Mouse (Mus musculus) fat pad, adult 2 months (tissue): ENCODE data around the gene Klhl41.

Experiments used
- DNase-seq: peaks from one replicate; pipeline ENCODE4 v3.0.0-alpha.2; 2011; ENCODE audit warnings: low read depth, low spot score; ENCODE audit errors: extremely low read depth

Klhl41 gene

DNA sequence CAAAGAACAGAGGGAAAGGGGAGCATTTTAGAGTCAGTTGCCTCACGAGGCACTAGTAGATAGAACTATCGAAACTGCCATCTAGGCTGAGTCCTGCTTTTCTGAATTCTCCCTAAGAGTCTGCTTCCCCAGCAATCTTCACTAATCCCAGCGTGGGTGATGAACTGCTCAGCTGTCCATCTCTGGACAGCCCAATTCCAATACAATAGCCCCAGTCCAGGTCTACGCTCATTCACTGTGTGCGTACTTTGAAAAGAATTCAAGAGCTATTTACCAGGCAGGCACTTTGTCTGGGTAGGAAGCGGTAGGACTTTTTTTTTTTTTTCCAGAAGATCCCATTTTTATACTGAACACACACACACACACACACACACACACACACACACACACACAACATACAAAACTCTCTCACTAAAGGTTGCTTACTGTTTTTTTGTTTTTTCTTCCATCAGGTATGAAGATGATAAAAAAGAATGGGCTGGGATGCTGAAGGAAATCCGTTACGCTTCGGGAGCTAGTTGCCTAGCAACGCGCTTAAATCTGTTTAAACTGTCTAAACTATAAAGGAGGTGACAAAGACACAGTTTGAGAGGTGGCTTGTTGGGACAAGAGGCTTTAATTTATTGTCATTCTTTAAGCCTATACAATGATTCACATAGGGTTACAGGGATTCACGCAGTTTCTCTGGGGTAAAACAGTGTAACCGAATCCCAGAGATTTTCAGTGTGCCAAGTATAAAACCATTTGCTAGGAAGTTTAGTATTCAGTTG lies 13.3 kb downstream of the Klhl41 start:
- no peak for DNase-seq

GRCm38 (mm10) chr2:69684488-69684887 lies 14.6 kb downstream of the Klhl41 start:
- DNase-seq = no peak

DNA sequence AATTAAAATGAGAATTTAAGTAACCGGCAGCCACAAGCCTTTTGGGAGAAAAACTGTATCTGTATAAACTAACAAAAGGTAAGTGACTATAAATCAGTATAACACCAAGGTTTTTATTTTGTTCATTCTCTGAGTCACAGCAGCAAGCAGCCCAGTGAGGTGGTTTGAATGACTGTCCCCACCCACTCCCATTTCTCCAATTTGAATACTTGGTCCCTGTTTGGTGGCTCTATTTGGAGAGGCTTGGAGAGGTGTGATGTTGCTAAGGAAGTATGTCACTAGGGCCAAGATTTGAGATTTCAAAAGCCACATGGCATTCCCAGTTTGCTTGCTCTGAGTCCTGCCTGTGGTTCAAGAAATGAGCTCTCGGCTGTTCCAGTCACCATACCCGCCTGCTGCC lies 20.3 kb downstream of the Klhl41 start:
- no peak for DNase-seq

GRCm38 (mm10) chr2:69690843-69691242 lies 20.9 kb downstream of the Klhl41 start:
- no peak for DNase-seq

- no peak for DNase-seq
Observed at GRCm38 (mm10) chr2:69693501-69693900, 23.6 kb downstream of the Klhl41 start.

- no peak for DNase-seq
Observed at GRCm38 (mm10) chr2:69700446-69700845, 30.5 kb downstream of the Klhl41 start.

- DNase-seq = no peak
Observed at GRCm38 (mm10) chr2:69712171-69712570, 42.3 kb downstream of the Klhl41 start.

DNA sequence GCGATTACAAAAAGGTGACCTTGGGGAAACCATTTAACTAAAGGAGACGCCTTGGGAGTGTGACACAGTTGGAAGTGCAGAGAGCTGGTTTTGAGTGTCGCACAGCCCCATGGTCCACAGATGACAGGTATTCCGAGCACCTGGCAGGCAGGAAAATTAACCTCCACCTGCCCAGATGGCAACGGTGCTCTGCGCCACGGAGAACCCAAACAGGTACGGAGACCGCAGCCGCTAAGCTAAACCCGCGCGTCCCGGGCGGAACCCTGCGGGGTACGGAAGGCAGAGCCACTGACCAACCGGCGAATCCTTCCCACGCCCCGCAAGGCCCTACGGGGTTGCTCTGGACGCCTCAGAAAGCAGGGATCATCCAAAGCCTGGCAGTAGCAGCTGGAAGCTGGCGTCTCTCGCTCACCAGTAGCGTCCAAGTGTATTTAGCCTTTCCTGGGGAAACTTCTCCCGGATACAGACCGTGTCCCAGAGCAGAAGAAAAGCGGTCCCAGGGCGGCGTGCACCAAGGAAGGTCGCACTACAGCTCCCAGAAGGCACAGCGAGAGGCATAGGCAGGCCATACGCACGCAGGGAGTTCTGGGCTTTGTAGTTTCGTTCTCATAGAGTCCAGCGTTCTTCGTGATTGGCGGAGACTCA lies 43.2 kb downstream of the Klhl41 start, which contains the start of gene Fastkd1:
Gene Fastkd1 (minus strand): TSS at position 536 of the 645 bp plus-strand sequence.
- DNase-seq = no peak

GRCm38 (mm10) chr2:69713626-69714014 lies 43.7 kb downstream of the Klhl41 start:
- DNase-seq = no peak

DNA sequence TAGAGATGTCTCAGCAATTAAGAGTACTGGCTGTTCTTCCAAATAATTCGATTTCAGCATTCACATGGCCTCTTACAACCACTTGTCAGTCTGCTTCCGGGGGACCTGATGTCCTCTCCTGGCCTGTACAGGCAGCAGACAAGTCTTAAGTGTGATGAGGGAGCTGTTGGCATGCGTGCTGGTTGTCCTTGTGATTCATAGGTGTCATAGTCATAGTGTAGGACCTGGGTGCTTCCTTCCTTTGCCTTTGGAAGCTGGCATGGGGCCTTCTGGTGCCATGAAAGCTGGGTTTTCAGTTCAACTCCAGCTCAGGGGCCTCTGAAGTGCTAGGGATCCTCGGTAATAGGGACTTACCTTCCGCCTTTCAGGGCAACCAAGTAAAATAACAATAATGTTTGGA lies 44.2 kb downstream of the Klhl41 start:
- no peak for DNase-seq

DNA sequence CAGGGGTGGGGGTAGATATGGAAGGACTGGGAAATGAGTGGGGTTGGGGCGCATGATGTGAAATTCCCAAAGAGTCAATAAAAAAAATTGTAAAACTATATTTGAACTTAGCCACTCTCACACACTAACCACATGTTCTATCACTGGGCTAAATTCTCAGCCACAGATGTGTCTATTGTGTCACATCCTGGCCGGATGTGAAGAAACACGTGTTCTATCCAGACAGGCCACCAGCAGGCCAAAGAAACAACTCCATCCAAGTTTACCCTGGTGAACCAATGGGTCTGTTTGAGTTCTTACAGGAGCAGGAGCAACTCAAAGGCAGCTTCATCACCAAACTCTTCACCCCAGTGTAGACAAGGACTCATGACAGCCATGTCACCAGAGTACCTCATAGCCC lies 46.6 kb downstream of the Klhl41 start:
- DNase-seq = no peak

- no peak for DNase-seq
Observed at GRCm38 (mm10) chr2:69719121-69719520, 49.2 kb downstream of the Klhl41 start.

GRCm38 (mm10) chr2:69722273-69722649 lies 52.3 kb downstream of the Klhl41 start, which contains the start of gene Ppig:
TSS of gene Ppig (plus strand) at chr2:69722545.
- no peak for DNase-seq

- DNase-seq = no peak
Observed at GRCm38 (mm10) chr2:69722650-69723518, 53.0 kb downstream of the Klhl41 start.

GRCm38 (mm10) chr2:69723519-69723825 lies 53.6 kb downstream of the Klhl41 start:
- DNase-seq = no peak
